Mouse (Mus musculus): ENCODE data around the gene Gar1.

The Gar1 gene

DNA sequence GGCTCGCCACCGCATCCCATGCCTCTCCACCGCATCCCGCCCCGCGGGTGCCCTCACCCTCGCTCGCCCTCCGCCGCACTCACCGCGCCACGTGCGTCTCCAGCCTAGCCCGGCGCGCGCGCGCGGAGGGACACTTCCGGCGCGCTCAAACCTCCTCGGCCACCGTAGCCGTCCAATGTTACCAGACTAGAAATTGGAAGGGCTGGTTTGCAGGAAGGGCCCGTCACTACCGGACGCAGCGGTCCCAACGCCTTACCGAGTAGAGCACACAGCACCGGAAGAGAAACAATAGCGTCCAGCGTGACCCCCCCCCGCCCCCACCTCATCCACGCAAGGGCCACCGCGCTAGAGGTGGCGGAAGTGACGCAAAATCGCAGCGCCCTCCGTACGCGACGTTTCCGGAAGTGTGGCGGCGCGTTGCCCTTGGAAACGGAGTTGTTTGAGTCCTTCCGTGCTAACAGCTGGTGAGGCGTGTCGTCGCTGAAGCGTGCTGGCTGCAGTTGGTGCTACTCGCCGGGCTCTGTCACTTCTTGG, at the start of gene Gar1:
Gene Gar1, minus strand, starts transcription at position 362 of the 534 bp plus-strand sequence.
- peak; percentile 97 for DNase-seq

DNA sequence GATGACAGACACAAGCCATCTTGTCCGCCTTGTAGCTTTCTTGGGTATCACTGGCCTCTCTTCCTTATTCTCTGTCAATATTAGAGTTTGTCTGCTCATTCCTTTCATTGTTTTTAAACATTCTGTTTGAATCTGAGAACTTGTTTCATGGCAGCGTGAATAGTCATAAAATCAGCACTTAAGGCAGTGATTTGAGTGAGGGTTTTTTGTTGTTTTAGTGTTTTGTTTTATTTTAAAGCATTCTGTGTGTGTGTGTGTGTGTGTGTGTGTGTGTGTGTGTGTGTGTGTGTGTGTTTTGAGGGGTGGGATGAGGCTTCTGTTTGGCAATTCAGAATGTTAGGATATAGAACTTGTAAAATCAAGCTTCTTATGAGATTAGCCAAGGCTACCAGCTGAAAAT, 48.7 kb upstream of the Gar1 start:
- DNase-seq = no peak

DNA sequence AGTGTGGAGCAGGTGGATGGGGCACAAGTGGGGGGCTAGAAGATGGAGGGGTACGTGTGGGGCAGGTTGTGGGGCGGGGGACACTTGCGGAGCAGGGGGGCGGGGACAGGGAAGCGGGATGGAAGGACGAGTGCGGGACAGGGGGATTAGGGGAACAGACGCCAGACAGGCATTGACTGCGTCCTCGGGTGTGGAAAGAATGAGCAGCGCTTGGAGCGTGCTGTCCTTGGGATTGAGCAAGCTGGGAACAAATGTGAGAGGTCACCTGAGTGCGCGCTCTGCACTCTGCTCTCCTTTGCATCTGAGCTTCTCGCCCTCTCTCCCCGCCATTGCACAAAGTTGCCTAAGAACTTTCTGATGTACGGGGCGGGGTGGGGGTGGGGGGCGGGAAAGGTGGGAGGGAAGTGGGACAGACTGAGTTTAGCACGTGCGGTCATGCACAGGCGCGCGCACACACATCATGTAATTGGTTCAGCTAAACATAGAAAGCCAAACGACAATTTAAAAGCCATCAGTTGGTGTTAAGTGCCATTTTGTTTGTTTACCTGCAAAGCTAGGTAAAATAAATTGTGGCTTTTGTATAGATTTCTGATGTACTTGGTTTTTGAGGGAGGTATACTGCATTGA, 48.0 kb upstream of the Gar1 start:
- DNase-seq = peak; percentile 58

DNA sequence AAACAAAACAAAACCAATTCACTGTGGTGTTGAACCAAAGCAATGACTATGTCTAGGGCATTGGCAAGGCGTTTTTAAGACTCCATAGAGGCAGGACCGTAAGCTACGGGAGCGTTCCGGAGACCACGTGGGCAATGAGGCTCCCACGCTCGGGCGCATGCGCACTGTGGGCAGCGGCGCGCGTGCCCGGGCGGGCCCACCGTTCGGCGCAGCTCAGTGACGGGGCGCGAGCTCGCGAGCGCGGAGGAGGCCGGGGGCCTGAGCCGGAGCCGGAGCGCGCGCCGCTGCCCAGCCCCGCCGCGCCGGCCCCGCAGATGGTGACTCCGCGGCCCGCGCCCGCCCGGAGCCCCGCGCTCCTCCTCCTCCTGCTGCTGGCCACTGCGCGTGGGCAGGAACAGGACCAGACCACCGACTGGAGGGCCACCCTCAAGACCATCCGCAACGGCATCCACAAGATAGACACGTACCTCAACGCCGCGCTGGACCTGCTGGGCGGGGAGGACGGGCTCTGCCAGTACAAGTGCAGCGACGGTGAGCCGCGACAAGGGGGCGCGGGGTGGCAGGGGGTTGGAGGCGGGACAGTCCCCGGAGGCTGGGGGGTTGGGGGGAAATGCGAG, 47.3 kb upstream of the Gar1 start, which contains the start of gene Pla2g12a:
Gene Pla2g12a, plus strand, starts transcription at position 202 of the 617 bp plus-strand sequence.
- DNase-seq = peak; percentile 96

DNA sequence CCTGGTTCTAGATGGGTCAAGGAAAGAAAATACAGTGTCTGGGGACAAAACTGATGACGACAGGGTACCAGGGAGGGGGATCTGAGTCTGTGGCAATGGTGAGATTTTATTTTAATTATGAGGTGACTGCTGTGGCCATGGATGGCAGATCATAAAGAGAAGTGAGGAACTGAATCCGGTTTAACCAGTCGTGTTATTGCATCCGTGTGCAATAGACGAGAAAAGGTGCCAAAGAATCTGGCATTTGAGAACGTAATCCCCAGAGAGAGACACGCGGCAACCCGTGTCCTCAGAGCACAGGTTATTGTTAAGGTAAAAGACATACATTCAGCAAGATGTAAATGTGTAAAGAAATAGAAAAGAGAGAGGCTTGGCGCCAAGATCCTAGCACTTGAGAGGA, 46.1 kb upstream of the Gar1 start:
- no peak for DNase-seq

DNA sequence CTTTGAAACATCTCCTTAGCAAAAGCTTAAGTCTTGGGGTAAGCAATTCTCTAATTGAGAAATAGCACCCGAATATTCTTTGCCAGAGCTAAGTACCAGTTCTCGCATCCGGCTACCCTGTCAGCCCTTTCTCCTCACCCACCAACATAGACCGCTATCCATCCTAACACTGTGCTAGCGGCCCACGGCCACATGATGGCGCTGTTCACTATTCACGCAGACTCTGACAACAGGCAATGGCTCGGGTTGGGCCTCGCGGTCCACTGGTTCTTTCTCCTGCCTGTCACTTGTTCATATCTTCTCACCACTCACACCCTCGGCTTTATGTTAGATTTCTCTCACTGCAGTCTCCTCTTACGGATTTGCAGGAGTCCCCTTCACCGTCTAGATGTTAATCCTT, 32.5 kb upstream of the Gar1 start:
- DNase-seq = peak; percentile 51

DNA sequence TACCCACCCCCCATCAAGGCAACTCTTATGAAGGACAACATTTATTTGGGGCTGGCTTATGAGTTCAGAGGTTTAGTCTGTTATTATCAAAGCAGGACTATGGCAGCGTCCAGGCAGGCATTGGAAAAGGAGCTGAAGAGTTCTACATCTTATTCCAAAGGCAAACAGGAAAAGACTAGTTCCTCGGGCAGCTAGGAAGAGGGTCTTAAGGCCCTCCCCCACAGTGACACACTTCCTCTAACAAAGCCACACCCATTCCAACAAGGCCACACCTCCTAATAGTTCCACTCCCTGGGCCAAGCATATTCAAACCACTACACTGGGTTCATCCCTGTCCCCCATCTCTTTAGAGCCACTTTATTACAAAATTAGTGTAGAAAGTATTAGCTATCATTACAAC, 31.4 kb upstream of the Gar1 start:
- DNase-seq = no peak

DNA sequence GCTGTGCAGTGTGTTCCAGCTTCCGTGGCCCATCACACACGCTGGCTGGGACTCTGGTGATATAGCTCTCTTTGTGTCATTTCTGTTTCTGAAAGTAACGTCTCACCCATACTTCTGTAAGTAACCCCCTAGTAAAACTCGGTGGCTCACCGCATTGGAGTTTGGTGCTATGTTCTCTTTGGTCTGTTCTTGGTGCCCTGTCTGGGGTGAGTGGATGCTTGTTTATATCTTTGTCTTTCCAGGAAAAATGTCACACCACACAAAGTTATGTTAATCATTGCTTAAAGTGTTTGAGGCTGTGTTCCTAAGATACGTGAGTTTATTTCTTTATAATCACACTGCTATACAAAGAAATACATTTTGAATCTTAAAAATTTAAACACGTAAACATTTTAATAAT, 15.7 kb upstream of the Gar1 start:
- no peak for DNase-seq

DNA sequence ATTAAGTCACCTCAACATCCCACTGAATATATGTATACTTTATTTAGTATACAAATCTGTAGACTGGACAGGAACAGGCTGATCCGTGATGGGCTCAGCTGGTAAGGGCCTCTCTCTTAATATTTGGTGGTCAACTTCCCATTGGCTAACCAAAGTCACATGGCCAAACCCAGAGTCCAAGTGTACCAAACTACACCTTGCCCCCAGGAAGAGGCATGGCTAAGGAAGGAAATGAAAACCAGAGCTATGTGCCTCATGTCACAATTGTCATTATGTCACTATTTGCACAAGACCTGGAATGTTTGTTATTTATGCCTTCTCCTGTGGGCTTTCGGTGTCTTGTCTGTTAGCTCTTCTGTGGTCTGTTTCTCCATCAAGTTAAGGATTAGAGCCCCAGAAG, 14.7 kb upstream of the Gar1 start:
- no peak for DNase-seq

DNA sequence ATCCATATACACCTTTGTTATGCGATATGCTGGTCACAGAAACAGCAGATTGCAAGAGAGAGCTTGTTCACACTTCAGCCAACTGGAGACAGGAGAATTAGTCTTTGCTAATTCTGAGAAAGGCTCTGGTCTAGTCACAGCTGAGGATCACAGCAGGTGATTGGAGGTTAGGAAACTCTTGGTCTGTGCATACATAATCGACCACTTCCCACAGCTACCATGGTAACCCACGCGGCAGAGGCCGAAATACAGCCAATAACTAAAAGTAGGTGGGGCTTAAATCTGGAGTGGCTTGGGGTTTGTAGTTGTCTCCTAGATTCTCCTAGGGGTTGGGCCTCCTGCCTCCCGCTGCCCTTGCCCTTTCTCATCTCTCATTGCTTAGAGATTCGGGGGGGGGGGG, 6.8 kb upstream of the Gar1 start:
- no peak for DNase-seq

DNA sequence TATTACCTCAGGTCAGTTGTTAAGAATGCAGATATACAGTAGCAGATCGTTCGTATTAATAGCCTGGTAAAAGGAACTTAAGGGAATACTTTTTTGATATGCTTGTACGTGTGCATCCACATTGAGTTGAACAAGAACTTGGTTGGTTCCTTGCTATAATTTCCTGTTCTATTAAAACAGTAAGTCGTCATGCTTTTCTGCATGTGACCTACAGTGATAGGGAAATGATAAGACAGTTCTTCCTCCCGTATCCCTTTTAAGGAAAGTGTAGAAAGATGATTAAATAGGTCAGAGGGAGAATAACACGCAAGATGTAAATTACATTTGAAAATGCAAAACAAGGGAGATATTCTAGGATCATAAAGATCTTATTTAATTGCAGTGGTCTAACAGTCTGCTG, 5.8 kb upstream of the Gar1 start:
- DNase-seq = no peak

DNA sequence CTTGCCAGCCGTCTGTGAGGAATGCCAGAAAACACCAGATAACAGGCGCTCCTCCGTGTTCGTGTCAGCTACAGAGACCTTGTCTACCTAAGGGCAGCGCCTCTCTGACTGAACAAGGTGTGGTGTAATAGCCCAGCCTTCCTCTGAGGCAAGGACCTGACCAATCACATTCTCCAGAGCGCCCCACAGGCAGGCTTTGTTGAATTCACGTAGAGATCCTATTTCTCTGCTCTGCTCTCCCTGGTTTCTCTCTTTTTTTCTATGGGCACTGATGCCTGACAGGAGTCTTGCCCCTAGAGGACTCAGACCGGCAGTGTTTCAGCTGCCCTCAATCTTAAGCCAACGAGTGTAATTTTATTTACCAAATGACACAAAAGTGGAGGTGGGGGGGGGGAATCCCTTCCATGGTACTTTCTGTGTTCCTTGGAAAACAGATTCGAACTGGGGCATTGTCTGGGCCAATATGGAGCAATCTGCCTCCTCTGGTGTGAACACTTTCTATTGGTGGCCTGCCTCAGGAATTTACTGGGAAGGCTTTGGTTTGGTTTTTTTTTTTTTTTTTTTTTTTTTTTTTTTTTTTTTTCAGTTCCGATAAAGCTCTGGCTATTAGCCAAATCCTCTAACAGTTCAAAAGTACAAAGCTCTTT, 5.0 kb upstream of the Gar1 start:
- peak; percentile 61 for DNase-seq

DNA sequence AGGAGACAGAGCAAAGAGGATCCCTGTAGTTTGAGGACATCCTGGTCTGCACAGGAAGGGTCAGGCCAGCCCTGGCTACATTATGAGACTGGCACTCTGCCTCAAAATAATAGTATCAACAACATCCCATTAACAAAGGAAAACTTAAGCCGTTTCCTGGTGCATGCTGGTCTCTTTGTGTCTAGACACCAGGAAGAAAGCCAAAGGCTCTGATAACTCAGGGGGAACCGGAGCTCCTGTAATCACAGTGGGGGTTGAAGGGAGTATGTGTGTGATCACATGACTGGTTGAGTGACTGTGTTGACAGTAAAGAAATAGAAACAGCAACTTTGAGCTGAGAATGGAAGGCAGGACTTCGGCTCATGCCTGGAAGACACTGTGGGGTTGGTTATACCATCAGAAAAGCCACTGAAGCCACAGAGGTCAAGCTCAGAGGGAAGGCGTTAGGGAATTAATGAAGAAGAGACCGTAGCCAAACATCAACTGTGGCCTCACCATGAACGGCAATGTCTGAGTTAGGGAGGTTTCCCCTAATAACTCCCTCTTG, 4.3 kb upstream of the Gar1 start, which contains the start of gene Cfi:
Gene Cfi, plus strand, starts transcription at position 497 of the 547 bp plus-strand sequence.
- no peak for DNase-seq

DNA sequence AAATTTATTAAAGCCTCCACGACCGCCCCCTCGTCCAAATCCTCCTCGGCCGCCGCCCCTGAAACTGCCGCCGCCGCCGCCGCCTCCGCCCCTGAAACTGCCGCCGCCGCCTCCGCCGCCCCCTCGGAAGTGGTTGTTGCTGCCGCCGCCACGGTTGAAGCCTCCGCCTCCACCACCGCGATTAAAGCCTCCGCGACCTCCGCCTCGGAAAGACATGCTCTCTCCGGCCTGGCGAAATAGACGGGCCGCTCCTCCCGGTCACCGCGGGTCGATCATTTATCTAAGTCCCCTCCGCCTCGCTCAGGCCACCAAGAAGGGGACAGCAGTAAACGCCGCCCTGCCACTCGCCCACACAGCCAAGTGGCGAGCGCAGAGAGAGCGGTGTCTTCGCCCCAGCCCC, 570 bp downstream of the Gar1 start:
- no peak for DNase-seq

DNA sequence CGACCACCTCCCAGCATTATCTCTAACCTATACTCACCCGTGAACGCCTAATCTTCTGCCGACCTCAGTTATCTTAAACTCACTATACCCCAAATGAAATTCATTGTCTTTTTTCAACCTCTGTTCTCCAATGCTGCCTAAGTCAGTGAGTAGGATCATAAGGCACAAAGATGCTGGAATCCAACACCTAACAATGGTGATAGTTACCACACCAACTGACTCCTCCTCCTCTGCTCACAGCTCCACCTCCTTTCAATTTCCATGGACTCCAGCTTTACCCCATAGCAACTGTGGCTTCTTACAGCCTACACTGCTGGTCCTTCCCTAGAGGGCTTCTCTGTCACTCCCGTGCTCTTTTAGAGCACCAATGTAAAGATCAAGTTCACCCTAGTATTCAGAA, 3.5 kb downstream of the Gar1 start:
- no peak for DNase-seq

DNA sequence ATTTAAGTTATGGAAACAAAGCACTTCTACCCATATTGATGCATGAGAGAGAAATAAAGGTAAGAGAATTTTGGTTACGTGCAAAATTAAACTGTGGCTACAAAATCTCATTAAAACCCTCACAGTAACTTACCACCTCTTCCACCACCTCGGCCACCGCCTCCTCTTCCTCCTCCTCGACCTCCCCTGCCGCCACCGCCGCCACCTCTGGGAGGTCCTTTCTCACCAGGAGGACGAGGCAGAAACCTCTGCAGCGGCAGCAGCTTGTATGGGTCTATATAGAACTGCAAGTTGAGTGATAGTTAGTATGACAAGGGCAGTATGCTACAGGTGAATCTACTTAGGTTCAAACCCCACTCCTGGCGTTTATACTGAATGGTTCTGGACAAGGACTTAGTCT, 4.5 kb downstream of the Gar1 start:
- DNase-seq = no peak

DNA sequence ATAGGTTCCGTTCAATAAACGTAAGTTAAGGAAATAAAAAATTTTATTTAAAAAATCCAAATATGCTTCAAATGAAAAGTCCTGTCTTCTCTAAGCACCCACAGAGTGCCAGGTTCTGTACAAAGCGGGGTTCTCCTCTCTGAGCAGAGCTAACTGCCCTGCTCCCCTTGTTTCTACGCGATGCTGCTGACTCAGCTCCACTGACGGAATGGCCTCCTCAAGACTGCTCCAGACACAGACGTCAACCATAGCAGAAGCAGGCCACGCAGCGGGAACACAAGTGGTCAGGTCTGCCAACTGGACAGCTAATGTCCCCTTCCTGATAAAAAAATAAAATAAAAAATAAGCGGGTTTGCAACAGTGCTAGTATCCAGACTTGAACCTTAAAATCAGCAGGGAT, 6.3 kb downstream of the Gar1 start:
- no peak for DNase-seq

DNA sequence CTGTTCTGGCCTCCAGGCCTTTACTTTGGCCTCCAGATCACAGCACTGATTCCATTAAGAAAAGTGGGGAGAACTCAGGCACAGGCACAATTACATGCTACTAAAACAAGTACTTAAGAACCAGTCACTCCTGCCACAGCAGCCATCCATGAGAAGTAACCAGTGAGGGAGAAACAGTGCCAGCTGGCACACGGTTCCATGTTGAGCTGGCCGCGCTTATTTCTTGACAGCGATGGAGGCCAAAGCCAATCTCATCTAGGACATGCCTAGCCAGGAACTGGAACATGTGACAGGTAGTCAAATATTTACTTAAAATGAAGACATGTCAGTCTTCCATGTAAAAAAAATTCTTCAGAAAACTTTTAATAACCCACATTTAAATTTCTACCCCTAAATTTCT, 7.0 kb downstream of the Gar1 start:
- no peak for DNase-seq

DNA sequence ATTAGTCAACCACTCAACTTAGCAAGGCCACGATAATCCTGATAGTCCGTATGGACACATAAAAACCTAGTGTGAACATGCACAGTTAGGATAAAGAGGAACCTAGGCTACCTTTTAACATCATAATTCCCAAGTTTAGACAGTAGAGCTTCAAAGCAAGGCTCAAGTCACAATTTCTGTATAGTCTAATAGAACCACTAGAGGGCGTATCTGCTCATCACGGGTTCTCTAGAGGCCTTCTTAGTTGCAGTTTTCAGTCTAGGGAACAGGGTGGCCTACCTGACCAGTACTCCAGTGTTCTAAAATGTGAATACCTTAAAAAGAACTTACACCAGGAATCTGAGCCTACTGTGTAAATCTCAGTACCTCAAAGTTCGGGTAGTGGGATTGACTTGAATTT, 7.9 kb downstream of the Gar1 start:
- DNase-seq = peak; percentile 21

DNA sequence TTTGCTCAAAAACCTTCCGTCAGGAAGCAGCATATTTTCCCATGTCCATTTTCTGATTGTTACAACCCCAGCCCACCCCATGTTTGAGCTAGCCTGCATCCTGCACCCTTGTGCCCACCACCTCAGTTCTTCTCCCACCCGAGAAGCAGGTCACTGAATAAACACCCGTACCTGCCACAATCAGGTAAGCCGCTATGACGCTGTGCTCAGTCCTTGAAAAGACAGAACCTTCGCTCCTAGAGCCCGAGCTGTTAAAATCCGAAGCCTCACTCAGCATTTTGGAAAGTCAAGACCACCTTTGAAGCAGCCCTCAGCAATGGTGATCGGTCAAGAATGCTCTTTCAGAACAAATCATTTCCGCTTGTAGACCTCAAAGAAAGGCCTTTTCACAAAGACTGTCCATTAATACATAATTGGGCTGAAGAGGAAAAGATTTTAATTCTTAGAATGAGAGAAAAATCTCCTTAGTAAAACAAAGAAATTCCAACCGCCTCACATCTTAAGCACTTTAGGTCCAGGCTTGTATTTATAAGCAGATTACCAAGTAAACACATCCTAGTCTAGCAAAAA, 8.9 kb downstream of the Gar1 start, which contains the start of gene Rrh:
Gene Rrh, minus strand, starts transcription at position 382 of the 570 bp plus-strand sequence.
- no peak for DNase-seq

DNA sequence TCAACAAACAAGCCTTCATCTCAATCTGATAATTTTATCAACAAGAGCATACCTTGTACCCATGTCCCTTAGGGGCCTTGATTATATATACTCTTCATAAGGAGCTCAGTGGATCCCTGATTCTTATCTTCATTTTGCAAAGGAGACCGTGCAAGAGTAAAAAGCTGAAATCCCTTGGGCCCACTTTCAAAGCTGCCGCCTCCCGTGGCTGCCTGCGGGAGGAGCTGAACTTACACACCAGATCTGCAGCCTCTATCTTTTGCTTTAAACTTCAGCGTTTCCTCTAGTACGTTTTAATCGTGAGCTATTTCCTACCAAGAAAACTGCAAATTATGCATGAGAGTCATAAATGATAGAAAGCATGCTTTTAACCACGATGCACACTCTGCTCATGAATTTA, 9.5 kb downstream of the Gar1 start:
- no peak for DNase-seq

DNA sequence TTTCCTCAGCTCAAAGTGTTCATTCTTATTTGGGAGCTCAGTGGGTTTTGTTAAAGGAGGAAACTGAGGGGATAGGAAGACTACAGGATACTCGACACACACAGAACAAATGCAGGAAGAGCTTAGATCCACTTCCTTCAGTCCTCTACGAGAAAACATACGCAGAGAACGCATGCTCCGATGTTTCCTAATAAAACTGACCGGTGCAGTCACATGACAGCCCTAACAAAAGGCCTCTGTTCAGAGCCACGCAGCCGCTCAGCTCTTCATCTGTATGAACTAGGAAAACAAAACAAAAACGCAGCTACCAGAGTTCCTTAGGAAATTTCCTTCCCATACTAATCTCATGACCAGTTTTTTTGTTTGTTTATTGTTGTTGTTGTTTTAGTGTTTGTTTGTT, 10.3 kb downstream of the Gar1 start:
- no peak for DNase-seq

DNA sequence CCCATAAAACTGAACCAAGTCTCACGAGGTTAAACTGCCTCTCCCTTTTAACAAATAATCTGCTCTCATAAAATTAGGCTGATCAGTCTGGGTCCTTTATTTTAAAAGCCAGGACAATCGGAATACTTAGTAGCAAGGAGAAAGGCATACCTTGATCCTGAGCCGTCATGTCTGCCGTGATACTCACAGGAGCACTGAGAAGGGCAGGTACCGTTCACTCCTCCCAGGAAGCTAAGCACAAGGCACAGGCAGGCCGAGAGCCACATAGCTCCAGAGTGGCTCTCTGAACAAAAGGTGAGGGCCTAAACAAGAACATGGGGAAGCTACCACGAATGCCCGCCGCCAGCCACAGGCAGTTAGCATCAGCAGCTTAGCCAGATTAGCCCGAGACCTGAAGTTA, 27.4 kb downstream of the Gar1 start, which contains the start of gene Lrit3:
Gene Lrit3, minus strand, starts transcription at position 266 of the 400 bp plus-strand sequence.
- no peak for DNase-seq
